Mouse (Mus musculus) erythroblast, embryonic 14.5 days (primary cell): ENCODE data around the gene Rnf8. TPM values are rescaled to one million over a fixed set of nuclear protein-coding genes. Genes with fewer than 3 reads are reported as not detected.

Experiments used
- H3K27me3 ChIP-seq: 2 replicates; pipeline ENCODE4 v1.6.1; 2012; ENCODE audit warnings: inconsistent platforms; ENCODE audit not compliant: control insufficient read depth
- H3K36me3 ChIP-seq: 2 replicates; pipeline ENCODE4 v1.6.1; 2012; ENCODE audit warnings: mild to moderate bottlenecking, inconsistent platforms; ENCODE audit not compliant: control insufficient read depth
- H3K4me1 ChIP-seq: 2 replicates; pipeline ENCODE4 v1.6.1; 2012; ENCODE audit warnings: inconsistent platforms; ENCODE audit not compliant: control insufficient read depth
- H3K4me3 ChIP-seq: replicated peaks from 2 replicates; pipeline ENCODE3; 2012; ENCODE audit warnings: moderate library complexity, mild to moderate bottlenecking, inconsistent platforms
- H3K9me3 ChIP-seq: 2 replicates; pipeline ENCODE4 v1.6.1; 2012; ENCODE audit warnings: low read length, inconsistent platforms, mixed read lengths; ENCODE audit not compliant: control insufficient read depth
- GATA1 ChIP-seq: IDR thresholded peaks from 2 replicates; pipeline ENCODE4 v1.6.1; 2012; ENCODE audit warnings: low read length, inconsistent platforms, mixed read lengths
- TAL1 ChIP-seq: IDR thresholded peaks from 3 replicates; pipeline ENCODE4 v1.6.1; 2012; ENCODE audit warnings: low read length, inconsistent platforms, mixed read lengths
- polyA plus RNA-seq: library from polyadenylated mRNA; stranded (reverse); fragments of >175 nt; gene quantifications from 2 replicates; pipeline ENCODE4 v1.2.3, GENCODE M21; 2012

Gene Rnf8
- polyA plus RNA-seq, 1 experiment, result 3.6 TPM

- peak overlapping the region; percentile 40 for H3K4me3 ChIP-seq
- H3K4me1 ChIP-seq, result peaks cover 52% of the 10 kb centered on the region
- H3K9me3 ChIP-seq, result no peaks in the 10 kb centered on the region
- peaks cover 99% of the 10 kb centered on the region for H3K36me3 ChIP-seq
- no peaks in the 10 kb centered on the region for H3K27me3 ChIP-seq
- TF ChIP-seq TAL1 (no peak), GATA1 (no peak)
Measured at GRCm38 (mm10) chr17:29637895-29638294, 23.3 kb downstream of the Rnf8 start.

DNA sequence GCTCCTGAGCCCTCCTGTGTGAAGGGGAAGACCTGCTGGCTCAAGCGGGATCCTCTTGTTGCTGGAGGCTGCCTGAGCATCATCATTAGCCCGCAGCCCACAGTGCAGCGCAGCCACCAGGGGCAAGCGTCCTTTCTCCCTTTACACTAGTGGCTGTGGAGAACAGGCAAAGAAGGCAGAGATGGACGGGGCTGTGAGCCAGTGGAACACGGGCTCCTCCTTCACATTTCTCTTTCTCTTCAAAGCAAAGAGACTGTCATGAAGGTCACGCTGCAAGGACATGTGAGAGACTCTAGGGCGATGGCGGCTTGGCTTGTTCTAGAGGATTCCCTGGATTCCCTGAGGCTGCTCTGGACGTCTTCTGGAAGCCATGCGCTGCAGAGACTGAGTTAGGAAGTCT lies 26.4 kb downstream of the Rnf8 start:
- H3K27me3 ChIP-seq, result no peaks in the 10 kb centered on the region
- no peaks in the 10 kb centered on the region for H3K9me3 ChIP-seq
- TF ChIP-seq TAL1 (no peak), GATA1 (no peak)
- H3K4me3 ChIP-seq, result no peak overlapping the region
- peaks cover 42% of the 10 kb centered on the region for H3K4me1 ChIP-seq
- H3K36me3 ChIP-seq, result peaks cover 88% of the 10 kb centered on the region

- Histone ChIP-seq H3K36me3 (peaks cover 86% of the 10 kb centered on the region), H3K9me3 (no peaks in the 10 kb centered on the region), H3K27me3 (no peaks in the 10 kb centered on the region), H3K4me1 (peaks cover 29% of the 10 kb centered on the region), H3K4me3 (no peak overlapping the region)
- no peak for TF ChIP-seq GATA1
- no peak for TF ChIP-seq TAL1
Measured at GRCm38 (mm10) chr17:29642219-29642618, 27.6 kb downstream of the Rnf8 start.

GRCm38 (mm10) chr17:29658249-29658648 lies 43.7 kb downstream of the Rnf8 start:
- TF ChIP-seq GATA1 (peak; percentile 98), TAL1 (peak; percentile 86)
- Histone ChIP-seq H3K9me3 (no peaks in the 10 kb centered on the region), H3K36me3 (peaks cover 31% of the 10 kb centered on the region), H3K27me3 (no peaks in the 10 kb centered on the region), H3K4me1 (peaks cover 59% of the 10 kb centered on the region), H3K4me3 (peak overlapping the region; percentile 72)

DNA sequence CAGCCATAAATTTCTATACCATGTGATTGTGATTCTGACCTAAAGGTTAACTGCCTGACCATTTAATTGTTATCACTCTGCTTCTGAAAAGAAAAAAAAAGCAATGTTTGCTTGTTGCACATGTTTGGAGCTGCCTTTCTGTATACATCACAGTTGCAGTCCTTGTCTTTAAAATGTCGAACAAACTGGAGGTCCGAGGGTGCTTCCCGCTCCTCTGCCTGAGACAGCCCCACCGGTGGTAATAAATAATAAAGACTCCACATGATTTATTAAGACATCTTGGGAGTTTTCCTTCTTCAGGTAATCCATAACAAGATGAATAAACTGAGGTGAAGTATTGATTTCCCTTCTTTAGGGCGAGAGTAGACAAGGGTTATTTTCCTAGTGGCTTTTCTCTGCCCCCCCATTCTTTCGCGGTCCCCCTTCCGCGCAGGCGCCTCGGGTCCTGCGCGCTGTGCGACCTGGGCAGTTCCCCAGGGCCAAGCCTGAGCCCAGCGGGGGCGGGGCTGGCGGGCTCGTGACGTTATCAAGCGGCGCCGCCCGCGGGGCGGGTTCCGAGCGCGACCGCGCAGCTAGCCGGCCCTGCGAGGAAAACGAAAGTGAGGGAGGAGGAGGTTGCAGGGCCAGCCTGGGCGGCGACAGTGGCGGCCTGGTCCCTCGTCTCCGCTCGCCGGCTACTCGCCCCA lies 45.6 kb downstream of the Rnf8 start, which contains the start of gene Cmtr1:
Cmtr1 (plus strand) TSS at position 520 of the 686 bp plus-strand sequence.
- Histone ChIP-seq H3K9me3 (no peaks in the 10 kb centered on the region), H3K4me1 (peaks cover 61% of the 10 kb centered on the region), H3K27me3 (no peaks in the 10 kb centered on the region), H3K36me3 (peaks cover 34% of the 10 kb centered on the region), H3K4me3 (peak within 1 kb of the TSS; percentile 90)
- TF ChIP-seq TAL1, result no peak
- no peak for TF ChIP-seq GATA1

DNA sequence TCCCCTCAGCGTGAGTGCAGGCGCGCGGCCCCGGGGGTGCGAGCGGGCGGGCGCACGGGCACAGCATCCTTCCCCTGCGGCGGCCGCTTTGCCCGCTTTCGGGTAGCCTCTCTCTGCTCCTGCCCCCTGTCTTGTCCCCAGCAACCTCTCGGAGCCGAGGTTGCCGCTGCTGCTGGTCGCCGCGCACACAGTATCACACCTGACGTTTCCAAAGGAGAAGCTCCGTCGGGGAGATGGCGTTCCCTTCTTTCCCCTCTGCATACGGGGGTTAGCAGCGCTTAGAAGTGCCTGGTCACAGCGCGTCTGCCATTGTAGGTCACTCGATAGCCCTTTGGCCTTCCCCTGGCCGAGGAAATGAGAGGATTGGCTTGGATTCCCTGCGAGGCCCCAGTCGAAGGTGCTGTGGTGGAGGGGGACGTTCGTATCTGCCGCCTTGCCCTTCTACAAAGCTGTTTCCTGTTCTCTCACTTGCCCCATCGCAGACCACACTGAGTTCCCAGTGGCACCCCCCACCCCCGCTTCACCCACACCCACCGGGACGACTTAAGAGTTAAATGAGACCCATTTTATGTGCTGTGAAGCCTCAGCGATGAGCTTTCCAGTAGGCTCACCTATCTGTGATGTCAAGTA lies 46.3 kb downstream of the Rnf8 start:
- Histone ChIP-seq H3K9me3 (no peaks in the 10 kb centered on the region), H3K36me3 (peaks cover 37% of the 10 kb centered on the region), H3K27me3 (no peaks in the 10 kb centered on the region), H3K4me1 (peaks cover 61% of the 10 kb centered on the region), H3K4me3 (peak overlapping the region; percentile 90)
- no peak for TF ChIP-seq GATA1
- no peak for TF ChIP-seq TAL1

DNA sequence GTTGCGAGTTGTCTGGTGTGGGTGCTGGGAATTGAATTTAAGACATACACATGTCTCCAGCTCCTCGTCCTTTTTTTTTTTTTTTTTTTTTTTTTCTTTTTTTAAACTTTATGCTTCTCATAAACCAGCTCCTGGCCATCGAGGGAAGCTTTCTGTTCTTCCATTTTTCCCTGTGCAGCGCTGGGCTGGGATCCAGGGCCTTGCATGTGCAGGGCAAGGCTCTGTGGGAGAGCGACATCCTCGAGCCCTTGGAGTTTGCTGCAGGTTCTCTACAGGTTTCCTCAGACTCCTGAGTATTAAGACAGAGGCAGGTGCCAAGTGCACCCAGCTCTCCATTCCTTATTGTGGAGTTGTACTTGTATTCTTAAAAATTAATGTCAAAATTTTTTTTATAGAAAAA lies 47.6 kb downstream of the Rnf8 start:
- TF ChIP-seq TAL1, result no peak
- no peak for TF ChIP-seq GATA1
- Histone ChIP-seq H3K36me3 (peaks cover 49% of the 10 kb centered on the region), H3K4me1 (peaks cover 63% of the 10 kb centered on the region), H3K27me3 (no peaks in the 10 kb centered on the region), H3K4me3 (peak overlapping the region; percentile 90), H3K9me3 (no peaks in the 10 kb centered on the region)

GRCm38 (mm10) chr17:29668051-29668986 lies 53.7 kb downstream of the Rnf8 start:
- Histone ChIP-seq H3K4me3 (no peak overlapping the region), H3K27me3 (no peaks in the 10 kb centered on the region), H3K9me3 (no peaks in the 10 kb centered on the region), H3K36me3 (peaks cover 92% of the 10 kb centered on the region), H3K4me1 (peaks cover 55% of the 10 kb centered on the region)
- TF ChIP-seq GATA1 (no peak), TAL1 (no peak)

GRCm38 (mm10) chr17:29669030-29669429 lies 54.4 kb downstream of the Rnf8 start:
- H3K27me3 ChIP-seq, result no peaks in the 10 kb centered on the region
- peaks cover 55% of the 10 kb centered on the region for H3K4me1 ChIP-seq
- no peak for TF ChIP-seq GATA1
- no peak for TF ChIP-seq TAL1
- H3K36me3 ChIP-seq, result peaks cover 92% of the 10 kb centered on the region
- no peak overlapping the region for H3K4me3 ChIP-seq
- H3K9me3 ChIP-seq, result no peaks in the 10 kb centered on the region
